Mouse (Mus musculus): ENCODE data around the gene Exph5. TPM values are rescaled to one million over a fixed set of nuclear protein-coding genes. Genes with fewer than 3 reads are reported as not detected.
A peak's percentile ranks its signal among the peaks of the same experiment; 100 is the strongest.

Exph5 gene
- polyA plus RNA-seq, 1 experiment from 2014 or later, result 2.4 TPM

GRCm38 (mm10) chr9:53371339-53371738, 69.9 kb downstream of the Exph5 start:
- Histone ChIP-seq H3K4me2 (replicated peaks; ENCODE audit: low read depth) (peak overlapping the region; percentile 24; the same call in 1 of the 2 replicates), H3K27ac (ENCODE audit: low read depth, low read length) (peak overlapping the region; percentile 42), H3K36me3 (ENCODE audit: control insufficient read depth, insufficient read depth) (peaks cover 20% of the 10 kb centered on the region; the same call in 1 of the 2 replicates), H3K27me3 (replicated peaks; ENCODE audit: control insufficient read depth, insufficient read depth, low read length) (no peaks in the 10 kb centered on the region), H3K9ac (ENCODE audit: low read depth, low read length) (no peak overlapping the region), H3K4me1 (replicated peaks; ENCODE audit: control insufficient read depth, insufficient read depth, low read length) (no peaks in the 10 kb centered on the region), H3K4me3 (ENCODE audit: low read depth, low read length) (no peak overlapping the region), H3K9me3 (ENCODE audit: control insufficient read depth) (no peaks in the 10 kb centered on the region)
- peak; percentile 58 for ATAC-seq
- TF ChIP-seq CTCF (IDR thresholded peaks at IDR 0.05; ENCODE audit: low read depth), result no peak
- WGBS, result 29% methylated on average over 3 of the region's 3 CpGs

- Histone ChIP-seq H3K9me3 (ENCODE audit: control insufficient read depth) (no peaks in the 10 kb centered on the region), H3K9ac (ENCODE audit: low read depth, low read length) (no peak overlapping the region), H3K4me1 (replicated peaks; ENCODE audit: control insufficient read depth, insufficient read depth, low read length) (0 out of 2 replicates have a peak, but pooled peaks cover 7% of the 10 kb centered on the region), H3K27ac (ENCODE audit: low read depth, low read length) (peak overlapping the region; percentile 9; the same call in 1 of the 2 replicates), H3K27me3 (replicated peaks; ENCODE audit: control insufficient read depth, insufficient read depth, low read length) (no peaks in the 10 kb centered on the region), H3K4me2 (replicated peaks; ENCODE audit: low read depth) (no peak overlapping the region), H3K4me3 (ENCODE audit: low read depth, low read length) (no peak overlapping the region), H3K36me3 (ENCODE audit: control insufficient read depth, insufficient read depth) (peaks cover 20% of the 10 kb centered on the region; the same call in 1 of the 2 replicates)
- WGBS, result 43% methylated on average over 4 of the region's 4 CpGs
- TF ChIP-seq CTCF (IDR thresholded peaks at IDR 0.05; ENCODE audit: low read depth), result peak; percentile 58
- peak; percentile 41 for ATAC-seq
Observed at GRCm38 (mm10) chr9:53375907-53376306, 74.4 kb downstream of the Exph5 start.

GRCm38 (mm10) chr9:53376820-53377219, 75.3 kb downstream of the Exph5 start:
- TF ChIP-seq CTCF (IDR thresholded peaks at IDR 0.05; ENCODE audit: low read depth), result peak; percentile 62
- no peaks in the 10 kb centered on the region for H3K27me3 ChIP-seq (replicated peaks; ENCODE audit: control insufficient read depth, insufficient read depth, low read length)
- no peak overlapping the region for H3K4me3 ChIP-seq (ENCODE audit: low read depth, low read length)
- peaks cover 20% of the 10 kb centered on the region; the same call in 1 of the 2 replicates for H3K36me3 ChIP-seq (ENCODE audit: control insufficient read depth, insufficient read depth)
- H3K27ac ChIP-seq (ENCODE audit: low read depth, low read length), result no peak overlapping the region
- H3K4me2 ChIP-seq (replicated peaks; ENCODE audit: low read depth), result peak overlapping the region; percentile 6; the same call in 1 of the 2 replicates
- 75% methylated on average over 13 of the region's 13 CpGs for WGBS
- no peaks in the 10 kb centered on the region for H3K9me3 ChIP-seq (ENCODE audit: control insufficient read depth)
- ATAC-seq, result peak; percentile 53
- 0 out of 2 replicates have a peak, but pooled peaks cover 7% of the 10 kb centered on the region for H3K4me1 ChIP-seq (replicated peaks; ENCODE audit: control insufficient read depth, insufficient read depth, low read length)
- H3K9ac ChIP-seq (ENCODE audit: low read depth, low read length), result no peak overlapping the region

- ATAC-seq, result no peak
- 18% methylated on average over 5 of the region's 5 CpGs for WGBS
- no peaks in the 10 kb centered on the region for H3K9me3 ChIP-seq (ENCODE audit: control insufficient read depth)
- H3K4me1 ChIP-seq (replicated peaks; ENCODE audit: control insufficient read depth, insufficient read depth, low read length), result 0 out of 2 replicates have a peak, but pooled peaks cover 7% of the 10 kb centered on the region
- H3K4me2 ChIP-seq (replicated peaks; ENCODE audit: low read depth), result peak overlapping the region; percentile 21; the same call in 1 of the 2 replicates
- peaks cover 15% of the 10 kb centered on the region; the same call in 1 of the 2 replicates for H3K36me3 ChIP-seq (ENCODE audit: control insufficient read depth, insufficient read depth)
- peak overlapping the region; percentile 6; the same call in 1 of the 2 replicates for H3K27ac ChIP-seq (ENCODE audit: low read depth, low read length)
- TF ChIP-seq CTCF (IDR thresholded peaks at IDR 0.05; ENCODE audit: low read depth), result no peak
- H3K27me3 ChIP-seq (replicated peaks; ENCODE audit: control insufficient read depth, insufficient read depth, low read length), result no peaks in the 10 kb centered on the region
- H3K9ac ChIP-seq (ENCODE audit: low read depth, low read length), result no peak overlapping the region
- no peak overlapping the region for H3K4me3 ChIP-seq (ENCODE audit: low read depth, low read length)
Observed at GRCm38 (mm10) chr9:53377597-53377996, 76.1 kb downstream of the Exph5 start.

- no peak for TF ChIP-seq CTCF (IDR thresholded peaks at IDR 0.05; ENCODE audit: low read depth)
- no peak overlapping the region for H3K27ac ChIP-seq (ENCODE audit: low read depth, low read length)
- WGBS, result 72% methylated on average over 3 of the region's 3 CpGs
Observed at GRCm38 (mm10) chr9:53378171-53378570, 76.7 kb downstream of the Exph5 start.

GRCm38 (mm10) chr9:53380595-53380994, 79.1 kb downstream of the Exph5 start:
- Histone ChIP-seq H3K27ac (ENCODE audit: low read depth, low read length) (no peak overlapping the region), H3K4me3 (ENCODE audit: low read depth, low read length) (no peak overlapping the region), H3K27me3 (replicated peaks; ENCODE audit: control insufficient read depth, insufficient read depth, low read length) (no peaks in the 10 kb centered on the region), H3K36me3 (ENCODE audit: control insufficient read depth, insufficient read depth) (no peaks in the 10 kb centered on the region), H3K4me2 (replicated peaks; ENCODE audit: low read depth) (no peak overlapping the region), H3K4me1 (replicated peaks; ENCODE audit: control insufficient read depth, insufficient read depth, low read length) (0 out of 2 replicates have a peak, but pooled peaks cover 11% of the 10 kb centered on the region), H3K9ac (ENCODE audit: low read depth, low read length) (no peak overlapping the region), H3K9me3 (ENCODE audit: control insufficient read depth) (no peaks in the 10 kb centered on the region)
- 72% methylated on average over 2 of the region's 2 CpGs for WGBS
- no peak for TF ChIP-seq CTCF (IDR thresholded peaks at IDR 0.05; ENCODE audit: low read depth)
- no peak for ATAC-seq

More at GRCm38 (mm10) chr9:53378171-53378570, 76.7 kb downstream of the Exph5 start:
- Histone ChIP-seq H3K27me3 (replicated peaks; ENCODE audit: control insufficient read depth, insufficient read depth, low read length) (no peaks in the 10 kb centered on the region), H3K4me2 (replicated peaks; ENCODE audit: low read depth) (no peak overlapping the region), H3K4me1 (replicated peaks; ENCODE audit: control insufficient read depth, insufficient read depth, low read length) (0 out of 2 replicates have a peak, but pooled peaks cover 9% of the 10 kb centered on the region), H3K36me3 (ENCODE audit: control insufficient read depth, insufficient read depth) (peaks cover 9% of the 10 kb centered on the region; the same call in 1 of the 2 replicates), H3K9ac (ENCODE audit: low read depth, low read length) (no peak overlapping the region), H3K9me3 (ENCODE audit: control insufficient read depth) (no peaks in the 10 kb centered on the region), H3K4me3 (ENCODE audit: low read depth, low read length) (no peak overlapping the region)
- ATAC-seq, result no peak
